16 mouse cellular contexts compared by ENCODE assay signal in genomic region chr8:79222106-79222751, GRCm38 (mm10). TPM values are rescaled to one million over a fixed set of nuclear protein-coding genes. Genes with fewer than 3 reads are reported as not detected.
DNase-seq lines count a peak whose midpoint lies in the region; ATAC-seq and TF ChIP-seq lines count a peak whose summit lies in the region.
"Had no signal": no experiment of that assay in that cellular context is flagged by ENCODE, and none has a peak within 500 bp of the region (broad histone marks: within the 10 kb centered on the region; RNA-seq: fewer than 3 reads in every experiment).

No protein-coding gene starts in this region.

- peak; percentile 30 for DNase-seq in heart, postnatal 4 days
- no peak for DNase-seq in heart, adult 8-10 months (ENCODE audit: low spot score)
- DNase-seq in NIH3T3 (ENCODE audit: low read depth): peak; percentile 89
- peak; percentile 75 for DNase-seq in cerebellum, adult 11-12 months
- no peak for DNase-seq in frontal cortex, postnatal 36 days (ENCODE audit: low spot score in 2 of 2)
- DNase-seq: adrenal gland, postnatal 36 days; liver, embryonic 13.5 days; thymus, adult 2 months had no signal

- no peak overlapping the region for H3K4me2 ChIP-seq in intestine, postnatal 0 days (replicated peaks; ENCODE audit: low read depth)
- H3K4me2 ChIP-seq: liver, embryonic 13.5 days; midbrain, embryonic 13.5 days had no signal

- peak overlapping the region; percentile 43 for H3K27ac ChIP-seq in embryonic fibroblast, embryonic 13.5 days (ENCODE audit: insufficient read depth, low read length)
- no peak overlapping the region for H3K27ac ChIP-seq in intestine, postnatal 0 days (ENCODE audit: low read depth, low read length)
- H3K27ac ChIP-seq: kidney, postnatal 0 days; liver, embryonic 13.5 days; midbrain, embryonic 13.5 days had no signal

- H3K4me1 ChIP-seq in embryonic fibroblast, embryonic 13.5 days (ENCODE audit: control insufficient read depth, insufficient read depth, low read length): peaks cover 5% of the 10 kb centered on the region; the same call in 1 of the 2 replicates
- H3K4me1 ChIP-seq in intestine, postnatal 0 days (replicated peaks; ENCODE audit: control insufficient read depth, insufficient read depth, low read length): no peaks in the 10 kb centered on the region
- H3K4me1 ChIP-seq: liver, embryonic 13.5 days; midbrain, embryonic 13.5 days had no signal

- no peaks in the 10 kb centered on the region for H3K27me3 ChIP-seq in intestine, postnatal 0 days (replicated peaks; ENCODE audit: control insufficient read depth, insufficient read depth, low read length)
- H3K27me3 ChIP-seq: liver, embryonic 13.5 days; midbrain, embryonic 13.5 days had no signal

- H3K9ac ChIP-seq in intestine, postnatal 0 days (ENCODE audit: low read depth, low read length): no peak overlapping the region
- H3K9ac ChIP-seq: liver, embryonic 13.5 days; midbrain, embryonic 13.5 days had no signal

- 59% methylated on average over 5 of the region's 5 CpGs for WGBS in intestine, postnatal 0 days

- no peaks in the 10 kb centered on the region for H3K9me3 ChIP-seq in intestine, postnatal 0 days (ENCODE audit: control insufficient read depth)
- H3K9me3 ChIP-seq: liver, embryonic 13.5 days had no signal

- H3K36me3 ChIP-seq in intestine, postnatal 0 days (ENCODE audit: control insufficient read depth, insufficient read depth): no peaks in the 10 kb centered on the region
- H3K36me3 ChIP-seq: liver, embryonic 13.5 days; midbrain, embryonic 13.5 days had no signal

- no peak for ATAC-seq in intestine, postnatal 0 days
- ATAC-seq: midbrain, embryonic 13.5 days had no signal

- no peak for TF ChIP-seq POLR2A in embryonic fibroblast, embryonic 13.5 days (IDR thresholded peaks at IDR 0.05; ENCODE audit: low read depth, low read length)

- no peak overlapping the region for H3K4me3 ChIP-seq in embryonic fibroblast, embryonic 13.5 days (ENCODE audit: insufficient read depth, low read length)
- H3K4me3 ChIP-seq in intestine, postnatal 0 days (ENCODE audit: low read depth, low read length): no peak overlapping the region
- H3K4me3 ChIP-seq: erythroblast, embryonic 14.5 days; liver, embryonic 13.5 days; midbrain, embryonic 13.5 days had no signal

- no peak for TF ChIP-seq CTCF in embryonic fibroblast, embryonic 13.5 days (IDR thresholded peaks at IDR 0.05; ENCODE audit: borderline replicate concordance, insufficient read depth, low read length)
- TF ChIP-seq CTCF in intestine, postnatal 0 days (IDR thresholded peaks at IDR 0.05; ENCODE audit: low read depth): no peak

RNA-seq across cellular contexts. Expression of gene 1700011L22Rik, which starts 26.1 kb away (rescaled TPM):
- total RNA-seq in heart, postnatal 4 days (2021): not detected
- total RNA-seq in heart, adult 8-10 months (2022): not detected
- polyA plus RNA-seq in embryonic fibroblast, embryonic 13.5 days (2011; ENCODE audit: insufficient read length, low read depth, missing spikeins): not detected in 2 replicates
- not detected in 2 replicates for polyA plus RNA-seq in intestine, postnatal 0 days (2015; fragmentation: Nextera tagmentation; extraction: Ambion mirVana)
- total RNA-seq: adrenal gland, postnatal 36 days; ES-E14; granulocyte monocyte progenitor cell, adult 5-6 weeks had no signal
- polyA plus RNA-seq: erythroblast, embryonic 14.5 days; kidney, postnatal 0 days; liver, embryonic 13.5 days; midbrain, embryonic 13.5 days; small intestine, adult 2 months; thymus, adult 2 months had no signal

Comparison
In these comparisons a context has a peak if more than half of its experiments do, and no peak if none do; other contexts are left out.
1. DNase-seq: peak in heart, postnatal 4 days (single experiment), NIH3T3 (single experiment) and cerebellum, adult 11-12 months (single experiment); none in heart, adult 8-10 months (single experiment) and frontal cortex, postnatal 36 days (0 of 2).